Mouse (Mus musculus): ENCODE data around the gene Tmcc2. TPM values are rescaled to one million over a fixed set of nuclear protein-coding genes. Genes with fewer than 3 reads are reported as not detected.

Tmcc2 gene
- polyA plus RNA-seq, 1 experiment = 6.0 TPM

DNA sequence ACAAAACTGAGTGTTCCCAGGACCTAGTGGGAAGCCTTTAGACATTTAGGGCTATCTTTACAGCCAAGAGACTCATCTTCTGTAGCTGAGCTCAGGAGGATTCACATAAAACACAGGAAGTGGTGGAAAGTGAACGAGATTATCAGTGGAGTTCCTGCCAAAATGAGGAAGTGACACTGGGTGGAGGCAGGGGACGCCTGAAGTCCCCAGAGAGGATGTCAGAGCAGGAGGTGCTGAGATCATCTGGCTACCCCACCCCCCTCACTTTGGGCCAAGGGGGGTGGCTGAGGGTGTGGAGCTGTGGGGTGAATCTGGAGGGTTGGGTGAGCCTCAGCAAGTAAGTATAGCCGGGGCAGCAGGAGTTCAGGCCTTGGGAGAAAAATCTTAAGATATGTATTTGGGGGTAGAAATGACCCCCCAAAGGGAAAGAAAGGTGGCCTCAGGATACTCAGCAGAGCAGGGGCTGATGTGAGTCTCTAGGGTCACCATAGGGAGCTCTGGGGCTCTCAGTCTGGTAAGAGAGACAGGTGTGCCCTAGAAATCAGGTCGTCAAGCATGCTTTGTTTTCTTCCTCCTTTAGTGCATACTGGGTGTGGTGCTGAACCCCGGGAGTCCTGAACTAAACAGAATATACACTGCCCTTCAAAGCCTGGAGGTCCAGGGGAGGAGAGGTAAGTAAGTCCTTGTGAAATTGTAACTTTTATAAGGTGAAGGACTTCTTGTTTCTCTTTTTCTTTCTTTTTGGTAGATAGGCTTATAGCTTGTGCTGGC lies 49.2 kb downstream of the Tmcc2 start:
- TF ChIP-seq POLR2A (IDR thresholded peaks at IDR 0.05; ENCODE audit: low read depth, low read length) = no peak
- no peak for TF ChIP-seq CTCF (conservative IDR thresholded peaks at IDR 0.05; ENCODE audit: insufficient read depth, insufficient read length, low read depth, low read length)
- no peaks in the 10 kb centered on the region for H3K27me3 ChIP-seq (replicated peaks; ENCODE audit: control insufficient read depth, insufficient read depth, low read length)
- H3K36me3 ChIP-seq (ENCODE audit: control insufficient read depth, insufficient read depth, low read length) = no peaks in the 10 kb centered on the region
- 45% methylated on average over 5 of the region's 5 CpGs for WGBS
- no peak overlapping the region for H3K4me3 ChIP-seq (ENCODE audit: insufficient read depth, low read depth, low read length)
- H3K27ac ChIP-seq (ENCODE audit: insufficient read depth, low read depth, low read length) = peak overlapping the region; percentile 80
- H3K4me1 ChIP-seq (ENCODE audit: control insufficient read depth, insufficient read depth, low read length) = peaks cover 45% of the 10 kb centered on the region
- peak; percentile 89 for DNase-seq

GRCm38 (mm10) chr1:132338027-132338660 lies 52.9 kb downstream of the Tmcc2 start:
- no peak for TF ChIP-seq POLR2A (IDR thresholded peaks at IDR 0.05; ENCODE audit: low read depth, low read length)
- TF ChIP-seq CTCF (conservative IDR thresholded peaks at IDR 0.05; ENCODE audit: insufficient read depth, insufficient read length, low read depth, low read length) = no peak
- DNase-seq = peak; percentile 90
- H3K27me3 ChIP-seq (replicated peaks; ENCODE audit: control insufficient read depth, insufficient read depth, low read length) = no peaks in the 10 kb centered on the region
- WGBS = 19% methylated on average over 8 of the region's 8 CpGs
- no peaks in the 10 kb centered on the region for H3K36me3 ChIP-seq (ENCODE audit: control insufficient read depth, insufficient read depth, low read length)
- H3K4me1 ChIP-seq (ENCODE audit: control insufficient read depth, insufficient read depth, low read length) = peaks cover 66% of the 10 kb centered on the region
- H3K4me3 ChIP-seq (ENCODE audit: insufficient read depth, low read depth, low read length) = no peak overlapping the region
- peak overlapping the region; percentile 65 for H3K27ac ChIP-seq (ENCODE audit: insufficient read depth, low read depth, low read length)

DNA sequence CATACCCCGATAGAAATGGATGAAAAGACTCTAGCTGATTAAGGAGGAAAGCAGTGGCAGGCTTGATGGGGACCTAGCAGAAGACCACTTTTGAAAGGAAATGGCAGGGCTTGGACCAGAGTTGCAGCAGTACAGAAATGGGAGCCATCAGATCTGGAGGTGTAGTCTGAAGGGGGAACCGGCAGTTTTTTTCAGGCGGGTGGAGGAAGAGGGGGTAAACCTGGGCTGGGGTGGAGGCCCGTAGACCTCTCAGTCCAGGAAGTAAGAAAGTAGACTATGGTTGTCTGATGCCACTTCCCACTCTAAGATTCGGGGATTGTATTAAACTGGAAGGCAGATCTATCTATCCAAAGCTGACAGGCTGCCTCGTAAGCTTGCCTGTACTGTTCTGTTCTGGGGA lies 54.2 kb downstream of the Tmcc2 start:
- no peak for DNase-seq
- Histone ChIP-seq H3K4me3 (ENCODE audit: insufficient read depth, low read depth, low read length) (no peak overlapping the region), H3K27ac (ENCODE audit: insufficient read depth, low read depth, low read length) (peak overlapping the region; percentile 84), H3K27me3 (replicated peaks; ENCODE audit: control insufficient read depth, insufficient read depth, low read length) (no peaks in the 10 kb centered on the region), H3K4me1 (ENCODE audit: control insufficient read depth, insufficient read depth, low read length) (peaks cover 65% of the 10 kb centered on the region), H3K36me3 (ENCODE audit: control insufficient read depth, insufficient read depth, low read length) (peaks cover 1% of the 10 kb centered on the region; the same call in 1 of the 2 replicates)
- WGBS = 76% methylated on average over 6 of the region's 6 CpGs
- TF ChIP-seq POLR2A (IDR thresholded peaks at IDR 0.05; ENCODE audit: low read depth, low read length) (no peak), CTCF (conservative IDR thresholded peaks at IDR 0.05; ENCODE audit: insufficient read depth, insufficient read length, low read depth, low read length) (no peak)

DNA sequence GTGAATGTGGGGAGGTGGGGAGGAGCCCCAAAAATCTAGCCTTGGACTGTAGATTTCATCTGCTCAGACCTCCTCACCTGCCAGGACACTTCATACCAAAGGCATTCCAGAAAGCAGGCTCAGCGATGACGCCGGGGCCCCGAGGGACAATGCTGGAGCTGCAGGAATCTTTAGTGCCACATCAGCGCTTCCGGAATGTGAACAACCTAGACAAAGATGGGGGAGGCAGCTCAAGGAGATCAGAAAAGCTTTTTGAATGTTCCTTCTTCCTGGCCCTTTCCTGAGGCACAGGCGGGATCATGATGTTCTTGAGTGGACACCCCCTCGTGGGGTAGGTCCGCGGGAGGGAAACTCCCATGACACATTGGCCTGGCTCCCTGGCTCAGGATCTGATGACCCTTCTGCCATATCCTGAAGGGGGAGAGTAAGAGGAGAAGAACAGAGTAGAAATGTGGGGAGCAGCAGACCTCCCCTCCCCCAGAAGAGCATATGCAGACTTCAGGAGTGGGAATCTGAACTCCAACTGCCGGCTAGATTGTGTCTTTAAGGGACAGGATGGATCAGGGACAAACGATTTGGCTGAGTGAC lies 55.6 kb downstream of the Tmcc2 start:
- peaks cover 64% of the 10 kb centered on the region for H3K4me1 ChIP-seq (ENCODE audit: control insufficient read depth, insufficient read depth, low read length)
- H3K4me3 ChIP-seq (ENCODE audit: insufficient read depth, low read depth, low read length) = no peak overlapping the region
- no peaks in the 10 kb centered on the region for H3K27me3 ChIP-seq (replicated peaks; ENCODE audit: control insufficient read depth, insufficient read depth, low read length)
- TF ChIP-seq POLR2A (IDR thresholded peaks at IDR 0.05; ENCODE audit: low read depth, low read length) (no peak), CTCF (conservative IDR thresholded peaks at IDR 0.05; ENCODE audit: insufficient read depth, insufficient read length, low read depth, low read length) (no peak)
- WGBS = 9% methylated on average over 12 of the region's 12 CpGs
- peaks cover 9% of the 10 kb centered on the region; the same call in 1 of the 2 replicates for H3K36me3 ChIP-seq (ENCODE audit: control insufficient read depth, insufficient read depth, low read length)
- peak; percentile 91 for DNase-seq
- peak overlapping the region; percentile 91 for H3K27ac ChIP-seq (ENCODE audit: insufficient read depth, low read depth, low read length)

GRCm38 (mm10) chr1:132334178-132334801 lies 56.8 kb downstream of the Tmcc2 start:
- H3K4me1 ChIP-seq (ENCODE audit: control insufficient read depth, insufficient read depth, low read length) = peaks cover 74% of the 10 kb centered on the region
- H3K4me3 ChIP-seq (ENCODE audit: insufficient read depth, low read depth, low read length) = no peak overlapping the region
- no peak for DNase-seq
- H3K36me3 ChIP-seq (ENCODE audit: control insufficient read depth, insufficient read depth, low read length) = peaks cover 16% of the 10 kb centered on the region
- TF ChIP-seq POLR2A (IDR thresholded peaks at IDR 0.05; ENCODE audit: low read depth, low read length) (no peak), CTCF (conservative IDR thresholded peaks at IDR 0.05; ENCODE audit: insufficient read depth, insufficient read length, low read depth, low read length) (no peak)
- 19% methylated on average over 6 of the region's 6 CpGs for WGBS
- peak overlapping the region; percentile 91 for H3K27ac ChIP-seq (ENCODE audit: insufficient read depth, low read depth, low read length)
- no peaks in the 10 kb centered on the region for H3K27me3 ChIP-seq (replicated peaks; ENCODE audit: control insufficient read depth, insufficient read depth, low read length)

DNA sequence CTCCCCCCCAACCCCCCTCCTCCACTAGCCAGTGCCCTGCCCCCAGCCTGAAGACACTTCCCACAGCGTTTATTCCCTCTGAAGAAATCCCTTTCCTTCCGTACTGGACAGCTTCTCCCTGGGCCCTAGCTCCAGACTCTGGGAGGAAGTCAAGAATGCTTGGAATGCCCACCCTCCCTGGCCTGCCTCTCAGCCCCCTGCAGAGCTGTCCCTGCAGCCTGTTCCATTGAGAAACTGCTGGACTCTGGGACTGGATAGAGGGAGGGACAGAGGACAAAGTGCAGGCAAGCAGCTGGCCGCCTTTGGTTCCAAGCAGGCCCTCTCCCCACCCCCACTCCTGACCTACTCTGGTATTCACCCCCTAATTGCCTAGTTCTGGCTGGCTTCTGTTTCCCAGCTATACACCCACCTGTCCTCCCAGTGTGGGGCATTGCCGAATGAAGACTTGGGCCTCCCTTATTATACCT lies 57.4 kb downstream of the Tmcc2 start:
- Histone ChIP-seq H3K4me3 (ENCODE audit: insufficient read depth, low read depth, low read length) (no peak overlapping the region), H3K36me3 (ENCODE audit: control insufficient read depth, insufficient read depth, low read length) (peaks cover 16% of the 10 kb centered on the region), H3K27ac (ENCODE audit: insufficient read depth, low read depth, low read length) (peak overlapping the region; percentile 91), H3K27me3 (replicated peaks; ENCODE audit: control insufficient read depth, insufficient read depth, low read length) (no peaks in the 10 kb centered on the region), H3K4me1 (ENCODE audit: control insufficient read depth, insufficient read depth, low read length) (peaks cover 73% of the 10 kb centered on the region)
- TF ChIP-seq POLR2A (IDR thresholded peaks at IDR 0.05; ENCODE audit: low read depth, low read length) (no peak), CTCF (conservative IDR thresholded peaks at IDR 0.05; ENCODE audit: insufficient read depth, insufficient read length, low read depth, low read length) (no peak)
- DNase-seq = peak; percentile 97
- WGBS = 3% methylated on average over 4 of the region's 4 CpGs

All from kidney, adult 2 months (tissue).